Mouse (Mus musculus) lung, adult 18-20 months (tissue): ENCODE measurements around the gene Mpp3.

Source experiments
- DNase-seq, 2 experiments: peaks; one replicate each; pipeline ENCODE4 v3.0.0; 2022; ENCODE audit warnings: mixed read lengths in 2 of 2

Mpp3 gene

DNA sequence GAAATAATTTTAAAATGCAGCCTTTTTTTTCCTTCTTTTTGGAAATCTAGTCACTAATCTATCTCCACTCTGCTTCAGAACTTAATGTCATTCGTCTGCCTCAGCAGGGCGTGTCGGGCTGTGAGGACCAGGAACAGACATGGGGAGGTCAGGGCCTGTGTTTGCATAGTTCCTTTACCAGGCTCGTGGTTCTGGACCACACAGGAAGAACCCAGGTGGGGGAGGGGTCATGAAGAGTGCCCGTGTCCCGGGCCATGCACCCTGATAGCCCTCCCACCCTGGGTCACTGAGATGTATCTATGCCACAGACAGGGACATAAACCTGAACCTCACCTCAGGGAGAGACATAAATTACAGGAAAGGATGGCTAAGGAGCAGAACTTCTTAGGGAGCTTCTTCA, 54.1 kb downstream of the Mpp3 start:
- no peak for DNase-seq

DNA sequence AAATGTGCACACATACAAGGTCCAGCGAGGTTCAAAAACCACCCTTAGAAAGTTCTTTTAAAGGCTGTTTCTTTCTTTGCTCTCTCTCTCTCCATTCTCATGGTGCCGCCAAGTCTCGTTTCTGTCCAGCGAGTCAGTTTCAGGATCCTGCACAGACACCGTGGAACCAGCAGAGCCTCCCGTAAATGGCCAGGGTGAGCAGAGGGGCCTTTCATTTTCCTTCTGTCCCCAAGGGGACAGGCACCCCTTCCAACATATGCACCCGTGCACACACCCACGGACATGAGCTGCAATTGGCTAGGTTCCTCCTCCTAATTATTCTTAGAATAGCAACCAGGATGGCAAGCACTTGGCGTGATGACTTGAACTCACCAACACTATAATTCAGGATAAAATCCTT, 54.8 kb downstream of the Mpp3 start:
- DNase-seq = no peak

DNA sequence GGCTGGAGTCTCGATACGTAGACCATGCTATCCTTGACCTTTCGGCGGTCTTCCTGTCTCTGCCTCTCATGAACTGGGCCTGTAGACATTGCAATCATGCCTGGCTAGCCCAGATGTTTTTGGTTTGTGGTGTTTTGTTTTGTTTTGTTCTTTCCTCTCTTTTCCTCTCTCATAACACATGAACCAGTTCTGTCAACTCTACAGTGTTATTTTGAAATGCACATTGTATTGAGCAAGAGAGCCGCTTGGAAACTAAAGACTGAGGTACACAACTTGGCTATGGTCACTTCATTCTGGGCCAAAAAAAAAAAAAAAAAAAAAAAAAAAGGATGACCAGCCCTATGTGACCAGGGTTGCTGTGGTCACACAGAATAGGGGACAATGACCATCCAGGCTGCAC, 55.6 kb downstream of the Mpp3 start:
- DNase-seq = no peak

DNA sequence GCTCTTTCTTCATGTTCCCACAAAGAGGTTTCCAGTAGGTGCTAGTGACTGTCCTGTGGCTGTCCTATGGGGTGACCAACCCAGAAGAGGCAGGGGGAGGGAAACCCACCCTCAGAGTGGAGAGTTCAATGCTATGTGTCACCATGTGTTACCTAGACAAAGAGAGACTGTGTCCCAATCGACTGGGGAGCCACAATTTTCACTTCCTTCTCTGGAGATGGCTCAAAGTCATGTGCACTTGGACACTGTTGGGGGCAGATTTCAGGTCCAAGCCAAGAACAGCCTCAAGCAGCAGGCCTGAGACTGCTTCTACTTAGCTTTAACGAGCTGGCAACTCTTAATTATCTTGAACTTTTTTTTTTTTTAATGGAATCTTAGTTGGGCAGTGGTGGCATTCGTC, 56.2 kb downstream of the Mpp3 start:
- no peak for DNase-seq

DNA sequence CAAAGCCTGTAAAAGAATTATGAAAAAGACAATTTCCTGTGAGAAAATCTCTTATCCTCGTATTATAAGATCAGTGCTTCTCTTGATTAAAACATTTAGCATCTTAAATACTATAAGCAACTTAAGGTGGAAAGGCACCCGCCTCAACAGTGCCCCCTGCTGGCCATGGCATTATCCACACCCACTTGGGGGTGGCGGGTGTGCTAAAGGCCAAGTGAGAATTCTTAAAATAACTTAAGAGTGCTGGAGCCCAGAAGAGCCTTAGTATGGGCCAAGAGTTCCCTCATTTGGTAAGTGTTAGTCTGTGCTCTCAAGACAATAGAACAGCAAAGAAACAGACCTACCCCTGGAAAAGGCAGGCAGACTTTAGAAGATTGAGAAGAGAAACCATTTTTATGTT, 56.9 kb downstream of the Mpp3 start:
- DNase-seq = peak; percentile 44 to 65

DNA sequence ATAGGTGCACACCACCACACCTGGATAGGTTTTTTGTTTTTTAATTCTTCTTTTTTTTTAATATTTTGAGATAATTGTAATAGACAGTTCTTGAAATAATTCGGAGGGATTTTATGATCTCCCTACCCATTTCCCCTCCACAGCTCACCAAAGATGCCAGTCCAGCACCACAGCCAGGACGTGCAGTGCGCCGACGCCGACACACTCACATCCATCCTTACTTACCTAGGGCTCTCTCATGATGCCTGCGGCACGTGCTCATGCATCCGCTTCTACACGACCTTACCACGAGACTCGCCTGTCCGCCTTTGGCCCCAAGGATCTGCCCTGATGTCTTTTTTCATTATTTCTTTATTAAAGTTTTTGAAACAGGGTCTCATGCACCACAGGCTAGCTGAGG, 58.4 kb downstream of the Mpp3 start:
- DNase-seq = no peak

DNA sequence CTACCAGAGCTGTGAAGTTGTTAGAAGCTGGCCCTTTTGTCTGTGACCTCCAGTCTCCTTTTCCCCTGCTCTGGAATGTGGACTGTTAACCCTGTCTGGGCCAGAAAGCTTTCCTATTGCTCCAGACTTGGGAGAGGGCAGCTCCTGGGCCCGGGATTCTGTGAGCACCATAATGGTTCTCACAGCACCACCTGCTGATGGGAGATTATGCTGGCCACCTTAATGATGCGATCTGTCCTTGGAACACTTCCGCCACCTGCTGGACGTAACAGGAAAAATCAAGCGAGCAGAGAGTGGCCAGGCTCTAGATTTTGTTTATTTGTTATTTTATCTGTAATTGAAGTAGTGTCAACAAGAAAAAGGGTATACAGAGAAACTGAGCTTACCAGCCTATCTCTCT, 59.5 kb downstream of the Mpp3 start:
- peak; percentile 77 to 82 for DNase-seq

DNA sequence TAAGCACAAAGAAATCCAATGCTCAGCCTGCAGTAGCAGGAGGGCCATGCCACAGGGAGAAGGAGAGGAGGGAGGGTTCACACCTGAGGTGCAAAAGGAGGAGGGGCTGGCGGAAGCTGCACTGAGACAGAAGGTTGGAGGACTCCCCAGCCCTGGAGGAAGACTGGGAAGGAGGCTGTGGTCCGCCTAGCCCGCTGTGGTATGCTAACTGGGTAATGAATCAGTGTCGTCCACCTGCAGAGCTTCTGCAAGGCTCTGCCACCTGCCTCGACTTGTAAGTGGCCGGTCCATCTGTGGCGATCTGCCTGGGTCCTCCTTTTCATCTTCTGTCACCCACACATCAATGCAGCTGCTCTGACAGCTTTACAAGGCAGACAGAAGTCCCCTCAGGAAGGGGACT, 60.0 kb downstream of the Mpp3 start:
- DNase-seq = no peak

DNA sequence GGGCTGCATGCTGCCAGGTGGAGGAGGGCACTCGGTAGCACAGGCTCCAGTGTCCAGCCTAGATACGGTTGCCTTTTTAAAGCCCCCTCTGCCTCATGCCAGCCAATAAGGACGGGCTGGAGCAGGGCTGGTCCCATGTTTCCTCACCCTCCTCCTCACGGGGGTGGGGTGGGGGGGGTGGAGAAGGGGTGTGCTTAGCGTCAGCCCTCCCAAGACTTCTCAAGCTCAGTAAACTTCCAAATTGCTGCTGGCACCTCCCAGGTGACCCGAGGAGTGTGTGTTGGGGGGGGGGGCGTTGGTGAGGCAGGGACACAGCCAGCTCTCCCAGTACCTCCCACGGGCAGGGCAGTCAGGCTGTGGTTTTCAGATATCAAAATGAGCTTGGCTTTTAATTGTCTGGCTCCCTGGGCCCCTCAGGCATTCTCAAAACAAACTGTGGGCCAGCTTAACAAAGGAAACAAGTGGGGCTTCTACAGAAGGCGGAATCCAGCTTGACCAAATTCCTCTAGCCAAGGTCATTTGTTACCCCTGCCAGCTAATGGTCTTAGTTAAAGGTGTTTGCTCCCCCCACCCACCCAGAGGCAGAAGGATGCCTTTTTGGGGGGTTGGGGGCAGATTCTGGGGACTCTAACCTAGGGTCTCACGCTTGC, 61.2 kb downstream of the Mpp3 start, which contains the start of gene Sost:
Gene Sost (minus strand): TSS at position 51 of the 650 bp plus-strand sequence.
- no peak for DNase-seq

DNA sequence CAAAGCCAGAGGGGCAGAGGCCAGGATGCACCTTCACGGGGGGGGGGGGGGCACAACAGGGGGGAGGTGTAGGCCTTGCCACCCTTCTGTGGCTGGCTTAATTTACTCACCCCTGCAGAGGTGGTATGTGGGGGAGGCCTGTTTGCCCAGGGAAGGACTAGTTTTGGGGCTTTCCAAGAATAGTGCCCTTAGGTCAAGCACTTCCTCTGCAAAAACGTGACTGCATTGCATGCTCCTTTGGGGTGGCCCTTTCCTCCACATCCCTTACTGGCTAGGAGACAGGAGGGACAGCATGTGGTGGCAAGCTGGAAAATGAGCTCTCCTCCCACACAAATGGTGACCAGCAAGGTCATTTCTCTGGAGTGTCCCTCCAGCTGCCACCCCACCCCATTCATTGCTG, 62.7 kb downstream of the Mpp3 start:
- DNase-seq = no peak

DNA sequence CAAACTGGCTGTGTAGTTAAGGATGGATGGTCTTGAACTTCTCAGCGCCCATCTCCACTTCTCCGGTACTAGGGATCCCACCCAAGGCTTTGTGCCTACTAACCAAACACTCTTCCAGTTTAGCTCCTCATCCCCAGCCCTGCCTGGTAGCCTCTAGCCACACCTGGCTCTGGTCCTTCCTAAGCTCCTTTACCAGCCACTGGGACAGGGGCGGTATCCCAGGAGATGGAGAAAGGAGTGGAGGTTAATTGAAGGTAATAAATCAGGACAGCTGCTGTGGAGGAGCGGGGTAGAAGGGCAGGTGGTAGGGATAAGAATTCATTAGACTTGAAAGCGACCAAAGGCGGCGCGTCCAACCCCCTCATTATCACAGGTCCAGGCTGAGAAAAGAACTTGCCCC, 63.6 kb downstream of the Mpp3 start:
- DNase-seq = no peak

DNA sequence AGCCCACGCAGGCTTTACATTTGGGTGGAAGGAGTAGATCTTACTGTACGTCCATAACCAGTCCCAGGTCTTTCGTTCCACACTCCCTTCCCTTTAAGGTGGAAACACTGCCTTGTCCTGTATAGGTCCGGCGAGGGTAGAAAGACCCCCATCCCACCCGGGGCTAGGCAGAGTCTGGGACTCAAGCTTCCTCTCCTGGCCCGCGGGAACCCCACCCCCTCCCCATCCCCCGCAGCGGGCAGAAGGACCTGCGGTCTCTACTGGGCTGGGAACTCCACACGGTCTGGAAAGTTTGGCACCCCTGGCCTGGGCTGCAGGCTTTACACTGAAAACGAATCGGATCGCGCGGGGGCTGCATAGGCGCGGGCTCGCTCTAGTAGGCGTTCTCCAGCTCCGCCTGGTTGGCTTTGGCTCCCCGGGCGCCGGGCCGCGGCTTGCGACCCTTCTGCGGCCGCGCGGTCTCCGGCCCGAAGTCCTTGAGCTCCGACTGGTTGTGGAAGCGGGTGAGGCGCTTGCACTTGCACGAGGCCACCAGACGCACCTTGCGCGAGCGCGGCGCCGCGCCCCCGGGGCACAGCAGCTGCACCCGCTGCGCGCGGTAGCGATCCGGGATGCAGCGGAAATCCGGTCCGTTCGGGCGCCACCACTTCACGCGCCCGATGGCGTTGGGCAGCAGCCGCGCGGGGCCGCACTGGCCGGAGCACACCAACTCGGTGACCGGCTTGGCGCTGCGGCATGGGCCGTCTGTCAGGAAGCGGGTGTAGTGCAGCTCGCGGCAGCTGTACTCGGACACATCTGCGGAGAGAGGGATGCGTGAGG, 64.6 kb downstream of the Mpp3 start:
- no peak for DNase-seq

DNA sequence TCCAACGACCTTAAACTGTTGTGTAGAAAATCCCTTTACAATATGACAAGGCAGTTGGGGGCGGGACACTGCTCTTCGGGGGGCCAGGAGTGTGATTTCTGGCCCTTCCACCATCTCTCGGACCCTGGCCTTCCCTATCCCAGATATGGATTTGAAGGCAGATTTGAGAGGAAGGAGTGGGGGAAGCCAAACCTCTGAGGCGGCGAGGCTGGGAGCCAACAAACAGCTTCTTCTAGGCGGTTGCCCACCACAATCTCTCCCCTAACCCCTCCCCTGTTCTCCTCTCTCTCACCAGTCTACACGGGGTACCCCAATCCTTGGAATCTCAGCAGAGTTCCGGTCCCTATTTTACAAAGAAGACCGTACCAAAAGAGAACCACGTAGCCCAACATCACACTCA, 65.2 kb downstream of the Mpp3 start:
- no peak for DNase-seq

DNA sequence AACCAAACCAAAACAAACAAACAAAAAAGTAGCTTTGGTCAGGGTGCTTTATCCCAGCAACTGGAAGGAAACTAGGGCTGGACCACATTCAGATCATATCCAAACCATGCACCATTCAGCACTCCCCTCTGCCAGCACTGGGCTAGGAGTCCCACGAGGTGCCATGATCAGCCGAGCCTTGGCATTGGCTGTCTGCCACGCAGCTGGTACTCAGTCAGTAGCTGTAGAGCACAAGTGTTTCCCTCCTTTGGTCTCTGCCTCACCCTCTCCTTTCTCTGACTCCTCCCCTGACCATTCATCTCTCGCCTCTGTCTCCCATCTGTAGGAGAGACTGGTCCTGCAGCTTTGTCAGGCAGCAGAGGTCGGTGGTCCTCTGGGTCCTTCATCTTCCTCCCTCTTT, 70.8 kb downstream of the Mpp3 start:
- DNase-seq = no peak

DNA sequence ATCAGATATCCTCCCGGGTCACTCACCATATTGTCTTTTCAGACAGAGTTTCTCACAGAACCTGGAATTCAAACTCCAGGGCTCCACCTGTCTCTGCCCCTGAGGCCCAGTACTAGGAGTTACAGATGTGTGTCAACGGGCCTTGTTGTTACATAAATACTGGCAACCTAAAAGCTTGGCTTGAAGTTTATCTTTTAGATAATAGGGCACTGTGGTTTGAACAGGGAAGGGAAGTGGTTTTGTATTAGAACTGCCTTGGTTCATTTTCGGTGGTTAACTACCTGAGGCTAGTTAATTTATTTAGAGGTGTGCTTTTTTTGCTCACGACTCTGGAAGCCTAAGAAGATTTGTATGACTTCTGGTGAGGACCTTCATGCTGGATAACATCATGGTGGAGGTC, 74.8 kb downstream of the Mpp3 start:
- no peak for DNase-seq

DNA sequence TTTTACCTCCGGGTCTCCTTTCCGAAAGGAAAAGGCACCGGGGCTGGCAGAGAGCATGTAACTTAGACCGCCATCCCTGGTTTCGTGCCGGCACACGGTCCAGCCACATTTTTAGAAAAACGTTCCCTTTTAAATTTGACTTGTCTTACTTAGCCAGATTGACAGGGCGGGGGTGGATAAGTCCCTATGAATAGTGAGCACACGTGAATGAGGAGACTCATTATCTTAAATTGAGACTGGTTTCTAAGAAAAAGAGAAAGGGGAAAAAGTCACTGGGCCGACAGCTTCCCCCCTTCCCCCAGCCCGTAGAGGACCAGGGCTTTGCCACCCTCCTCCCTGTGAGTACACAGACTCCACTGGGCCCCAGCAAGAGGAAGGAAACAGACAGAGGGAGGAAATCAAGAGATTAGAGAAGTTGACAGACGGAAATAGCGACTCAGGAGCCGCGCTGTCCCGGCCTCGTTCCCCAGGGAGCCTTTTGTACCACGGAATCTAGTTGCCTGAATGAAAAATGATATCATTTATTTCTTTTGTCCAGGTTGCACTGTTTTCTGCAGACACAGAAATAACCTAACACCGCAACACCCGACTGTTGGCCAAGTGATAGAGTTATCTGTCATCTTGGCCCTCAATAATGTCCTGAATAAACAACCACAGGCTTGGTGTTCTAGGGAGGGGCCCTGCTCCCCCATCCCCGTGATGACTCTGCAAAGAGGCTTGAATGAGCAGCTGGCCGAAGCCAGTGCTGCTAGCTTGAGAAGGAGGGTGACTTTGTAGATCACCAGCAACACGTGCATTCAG, 75.5 kb downstream of the Mpp3 start:
- peak; percentile 55 to 66 for DNase-seq

DNA sequence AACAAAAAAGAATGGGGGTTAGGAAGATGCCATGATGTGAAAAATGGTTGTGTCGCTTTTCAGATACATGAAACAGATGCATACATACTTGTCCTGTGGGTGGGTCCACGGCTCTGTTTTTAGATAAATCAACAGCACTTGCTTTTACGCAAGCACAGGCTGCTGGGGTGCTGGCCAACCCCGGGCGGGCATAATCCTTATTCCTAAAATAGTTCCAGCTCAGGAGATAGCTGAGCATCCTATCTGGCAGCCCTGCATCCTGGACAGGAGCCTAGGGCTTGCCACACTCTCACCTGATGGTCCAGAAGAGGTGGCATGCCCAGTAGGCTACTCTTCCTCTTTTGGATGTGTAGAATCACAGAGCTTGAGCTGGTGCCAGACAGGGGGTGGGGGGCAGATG, 78.2 kb downstream of the Mpp3 start:
- DNase-seq = no peak
